Mouse (Mus musculus) heart, postnatal 25 days (tissue): Measurements from ENCODE around the gene Dennd4a. TPM values are rescaled to one million over a fixed set of nuclear protein-coding genes. Genes with fewer than 3 reads are reported as not detected.
"Not testable (repeated sequence)": the region's sequence is repeated elsewhere in the genome, so short reads cannot be mapped to it uniquely, and the experiment has no call there.

Experiments used
- DNase-seq: peaks from one replicate; pipeline ENCODE4 v3.0.0; 2022; ENCODE audit warnings: low spot score
- intact Hi-C: fragments of 180-260 bp; cut with DNase I; formaldehyde crosslinking; loops from one replicate; pipeline ENCODE4 v1.15.1; 2025
- total RNA-seq, 2 experiments: library from RNA; stranded (reverse); gene quantifications; 2 replicates each; pipeline ENCODE4 v1.2.3; 2021

Dennd4a gene
- total RNA-seq, 2 experiments from 2014 or later: 6.9 to 7.9 TPM

- no peak for DNase-seq
- intact Hi-C loops: no loop called here
Measured at GRCm38 (mm10) chr9:64807061-64807808, 3.9 kb upstream of the Dennd4a start.

- intact Hi-C loops: loop anchor here (5.0 kb wide), 2 partner anchors 33 to 73 kb away; partner anchors contain the start of gene Rab11a
Measured at GRCm38 (mm10) chr9:64809851-64810250, 1.3 kb upstream of the Dennd4a start.

GRCm38 (mm10) chr9:64811538-64812474 is 666 bp downstream of the Dennd4a start:
- no peak for DNase-seq

More at GRCm38 (mm10) chr9:64809851-64810250, 1.3 kb upstream of the Dennd4a start:
- DNase-seq: no peak

GRCm38 (mm10) chr9:64812475-64812860 is 1.3 kb downstream of the Dennd4a start:
- DNase-seq: no peak
- intact Hi-C loops: loop anchor here (5.0 kb wide), 2 partner anchors 35 to 75 kb away; partner anchors contain the start of gene Rab11a

More at GRCm38 (mm10) chr9:64811538-64812474, 666 bp downstream of the Dennd4a start:
- intact Hi-C loops: loop anchor here (5.0 kb wide), 2 partner anchors 35 to 75 kb away; partner anchors contain the start of gene Rab11a

DNA sequence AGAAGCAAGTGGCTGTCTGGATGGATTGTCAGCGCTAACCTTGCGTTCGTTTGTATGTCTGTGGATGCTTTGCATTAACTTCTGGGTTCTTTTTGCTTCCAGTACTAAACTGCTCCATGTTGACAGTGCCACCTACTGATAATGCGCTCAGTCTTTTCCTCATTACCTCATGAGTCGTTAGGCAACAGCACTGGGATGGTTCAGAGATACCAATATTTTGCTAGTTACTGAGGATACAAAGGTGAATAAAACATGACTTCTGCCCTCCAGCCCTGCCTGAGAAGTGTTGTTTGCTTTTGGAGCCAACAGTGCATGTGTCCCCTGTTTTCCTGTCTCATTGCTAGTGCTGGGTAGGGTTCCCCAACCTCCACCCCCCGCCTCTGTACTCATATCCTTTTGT is 3.1 kb downstream of the Dennd4a start:
- intact Hi-C loops: loop anchor here (5.0 kb wide), 2 partner anchors 37 to 77 kb away; partner anchors contain the start of gene Rab11a
- no peak for DNase-seq

DNA sequence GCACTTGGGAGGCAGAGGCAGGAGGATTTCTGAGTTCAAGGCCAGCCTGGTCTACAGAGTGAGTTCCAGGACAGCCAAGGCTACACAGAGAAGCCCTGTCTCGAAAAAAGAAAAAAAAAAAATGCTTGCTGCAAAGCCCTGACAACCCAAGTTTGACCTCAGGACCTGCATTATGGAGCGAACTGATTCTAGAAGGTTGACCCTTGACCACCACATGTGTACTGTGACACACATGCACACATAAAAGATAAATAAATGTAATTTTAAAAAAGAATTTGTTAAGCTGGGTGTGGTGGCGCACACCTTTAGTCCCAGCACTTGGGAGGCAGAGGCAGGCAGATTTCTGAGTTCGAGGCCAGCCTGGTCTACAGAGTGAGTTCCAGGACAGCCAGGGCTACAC is 8.5 kb downstream of the Dennd4a start:
- intact Hi-C loops, DNase-seq: not testable (repeated sequence)

- intact Hi-C loops: no loop called here
Measured at GRCm38 (mm10) chr9:64820086-64820795, 9.1 kb downstream of the Dennd4a start.

DNA sequence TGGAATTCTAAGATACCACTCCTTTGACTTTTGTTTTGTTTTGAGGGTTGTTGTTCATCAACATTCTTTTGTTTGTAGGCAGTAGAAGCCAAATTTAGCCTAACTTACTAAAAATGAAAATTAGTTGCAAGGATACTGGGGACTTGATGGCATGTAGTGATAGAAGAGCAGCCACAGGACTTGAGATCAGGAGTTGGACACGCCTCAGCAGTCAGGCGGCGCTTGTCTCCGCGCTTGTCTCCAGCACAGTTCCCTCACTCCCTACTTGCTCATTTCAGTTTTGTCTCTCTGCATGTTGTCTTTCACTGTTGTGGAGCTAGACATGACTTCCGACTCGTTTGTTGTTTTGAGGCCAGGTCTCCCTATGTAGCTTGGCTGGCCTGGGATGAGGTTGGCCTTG is 11.1 kb downstream of the Dennd4a start:
- no peak for DNase-seq
- intact Hi-C loops: no loop called here

More at GRCm38 (mm10) chr9:64820086-64820795, 9.1 kb downstream of the Dennd4a start:
- no peak for DNase-seq

GRCm38 (mm10) chr9:64824389-64825008 is 13.4 kb downstream of the Dennd4a start:
- DNase-seq: no peak
- intact Hi-C loops: no loop called here

- DNase-seq: no peak
- intact Hi-C loops: no loop called here
Measured at GRCm38 (mm10) chr9:64830092-64830618, 19.0 kb downstream of the Dennd4a start.

DNA sequence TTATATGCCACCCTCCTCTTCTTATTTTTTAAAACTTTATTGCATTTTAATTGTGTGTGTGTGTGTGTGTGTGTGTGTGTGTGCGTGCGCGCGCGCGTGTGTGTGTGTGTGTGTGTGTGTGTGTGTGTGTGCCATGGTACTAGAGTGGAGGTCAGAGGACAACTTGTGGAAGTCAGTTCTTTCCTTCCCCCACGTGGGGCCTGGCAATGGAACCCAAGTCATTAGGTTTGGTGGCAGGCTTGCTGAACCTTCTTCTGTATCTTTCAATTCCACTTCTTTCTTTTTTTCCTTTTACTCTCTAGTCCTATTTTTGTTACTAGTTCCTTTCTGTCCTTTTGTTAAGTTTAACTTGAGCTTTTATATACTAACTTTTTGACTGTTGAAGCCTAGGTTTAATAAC is 19.5 kb downstream of the Dennd4a start:
- no peak for DNase-seq
- intact Hi-C loops: no loop called here

GRCm38 (mm10) chr9:64831760-64832159 is 20.6 kb downstream of the Dennd4a start:
- no peak for DNase-seq
- intact Hi-C loops: no loop called here

- intact Hi-C loops: no loop called here
- DNase-seq: no peak
Measured at GRCm38 (mm10) chr9:64834418-64834817, 23.3 kb downstream of the Dennd4a start.

DNA sequence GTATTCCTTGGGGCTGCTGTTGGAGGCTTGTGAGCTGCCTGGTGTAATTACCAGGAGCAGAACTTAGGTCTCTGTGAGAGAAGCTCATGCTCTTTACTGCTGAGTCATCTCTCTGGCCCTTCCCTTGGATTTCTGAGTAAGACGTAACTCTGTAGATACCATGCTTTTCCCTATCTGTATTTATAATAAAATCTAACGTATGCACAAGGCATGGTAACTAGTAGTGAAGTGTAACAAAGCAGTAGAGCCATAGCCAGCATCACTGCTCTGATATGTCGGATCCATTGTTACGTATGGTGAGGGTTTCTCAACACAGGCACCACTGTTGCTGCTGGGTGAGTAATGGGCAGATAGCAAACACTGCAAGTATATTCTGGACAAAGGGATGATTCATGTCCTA is 34.2 kb downstream of the Dennd4a start:
- intact Hi-C loops: no loop called here
- no peak for DNase-seq

GRCm38 (mm10) chr9:64849548-64849947 is 38.4 kb downstream of the Dennd4a start:
- DNase-seq: no peak
- intact Hi-C loops: no loop called here

- intact Hi-C loops: loop anchor here (5.0 kb wide), 2 partner anchors 77 to 78 kb away; no protein-coding TSS in a partner anchor
- DNase-seq: no peak
Measured at GRCm38 (mm10) chr9:64860083-64860482, 48.9 kb downstream of the Dennd4a start.

- DNase-seq: no peak
- intact Hi-C loops: loop anchor here (5.0 kb wide), 2 partner anchors 75 to 80 kb away; no protein-coding TSS in a partner anchor
Measured at GRCm38 (mm10) chr9:64862687-64863086, 51.5 kb downstream of the Dennd4a start.

DNA sequence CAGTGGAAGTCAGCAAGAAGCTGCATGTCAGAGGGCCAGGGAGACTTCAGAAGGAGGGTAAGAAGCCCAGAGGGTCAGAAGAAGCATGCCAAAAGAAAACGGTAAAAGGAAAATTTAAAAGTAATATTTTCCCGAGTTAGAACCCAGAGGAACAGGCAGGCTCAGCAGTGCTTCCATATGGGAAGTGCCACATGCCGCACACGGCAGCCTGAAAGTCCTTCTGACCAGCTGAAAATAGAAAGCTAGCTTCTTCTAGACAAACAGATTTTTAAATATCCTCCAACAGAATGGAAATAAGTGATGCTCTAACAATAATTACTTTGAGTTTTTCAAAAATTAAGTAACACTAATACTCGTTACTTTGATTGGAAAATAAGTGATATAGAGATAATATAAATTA is 74.9 kb downstream of the Dennd4a start:
- intact Hi-C loops: no loop called here
- no peak for DNase-seq

DNA sequence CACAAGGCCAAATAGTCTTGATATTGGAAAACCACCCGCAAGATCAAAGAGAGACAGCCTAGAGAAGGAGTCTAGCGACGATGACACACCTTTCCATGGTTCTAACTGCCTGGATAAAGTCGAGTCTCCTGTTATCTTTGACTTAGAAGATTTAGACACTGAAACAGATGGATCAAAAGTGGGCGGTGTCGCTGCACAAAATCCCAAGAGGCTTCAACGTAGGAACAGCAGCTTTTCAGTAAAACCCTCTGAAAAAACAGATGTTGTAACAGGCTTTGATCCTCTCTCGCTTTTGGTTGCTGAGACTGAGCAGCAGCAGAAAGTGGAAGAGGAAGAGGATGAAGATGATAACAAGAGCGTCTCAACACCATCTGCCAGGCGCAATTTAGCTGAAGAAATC is 85.5 kb downstream of the Dennd4a start:
- intact Hi-C loops: no loop called here
- no peak for DNase-seq
